Mouse (Mus musculus) midbrain, embryonic 13.5 days (tissue): ENCODE data around the gene Ptprh. TPM values are rescaled to one million over a fixed set of nuclear protein-coding genes. Genes with fewer than 3 reads are reported as not detected.
"Not testable (repeated sequence)": the region's sequence is repeated elsewhere in the genome, so short reads cannot be mapped to it uniquely, and the experiment has no call there.

Experiments
- ATAC-seq: fragments of 200-750 bp; cut with Nextera tagmentation; 2 replicates; pipeline ENCODE4 v1.8.0; 2017; ENCODE audit warnings: mild to moderate bottlenecking, moderate TSS enrichment, moderate library complexity
- H3K27ac ChIP-seq: fragments of 300-500 bp; sonication (generic); 2 replicates; pipeline ENCODE4 v1.5.1; 2015; ENCODE audit warnings: inconsistent platforms, mild to moderate bottlenecking, moderate library complexity
- H3K27me3 ChIP-seq: fragments of 300-500 bp; sonication (generic); 2 replicates; pipeline ENCODE4 v1.6.1; 2015; ENCODE audit warnings: mild to moderate bottlenecking, inconsistent platforms
- H3K36me3 ChIP-seq: fragments of 300-500 bp; sonication (generic); 2 replicates; pipeline ENCODE4 v1.6.1; 2015; ENCODE audit warnings: mild to moderate bottlenecking, inconsistent platforms
- H3K4me1 ChIP-seq: fragments of 300-500 bp; sonication (generic); replicated peaks from 2 replicates; pipeline ENCODE4 v1.6.1; 2015; ENCODE audit warnings: inconsistent platforms
- H3K4me2 ChIP-seq: fragments of 300-500 bp; sonication (generic); replicated peaks from 2 replicates; pipeline ENCODE4 v1.6.1; 2015; ENCODE audit warnings: moderate library complexity, mild to moderate bottlenecking, inconsistent platforms
- H3K4me3 ChIP-seq: fragments of 300-500 bp; sonication (generic); replicated peaks from 2 replicates; pipeline ENCODE4 v1.5.1; 2015; ENCODE audit warnings: mild to moderate bottlenecking, inconsistent platforms
- H3K9ac ChIP-seq: fragments of 300-500 bp; sonication (generic); replicated peaks from 2 replicates; pipeline ENCODE4 v1.6.1; 2015; ENCODE audit warnings: mild to moderate bottlenecking, inconsistent platforms
- H3K9me3 ChIP-seq: fragments of 300-500 bp; sonication (generic); 2 replicates; pipeline ENCODE4 v1.6.1; 2016; ENCODE audit warnings: mild to moderate bottlenecking, inconsistent platforms
- WGBS: fragments of 180-500 bp; shearing (Covaris S2); methylation state at CpG from one replicate; pipeline ENCODE4 v1.1.7; 2015; 5-methylcytosine and 5-hydroxymethylcytosine counted together
- polyA plus RNA-seq: library from polyadenylated mRNA; unstranded; fragments of >200 nt; fragmentation: Nextera tagmentation; extraction: Ambion mirVana; gene quantifications from 2 replicates; pipeline ENCODE4 v1.2.1, GENCODE M21; 2015

The Ptprh gene
- polyA plus RNA-seq, 1 experiment from 2014 or later, result 0.35 TPM

DNA sequence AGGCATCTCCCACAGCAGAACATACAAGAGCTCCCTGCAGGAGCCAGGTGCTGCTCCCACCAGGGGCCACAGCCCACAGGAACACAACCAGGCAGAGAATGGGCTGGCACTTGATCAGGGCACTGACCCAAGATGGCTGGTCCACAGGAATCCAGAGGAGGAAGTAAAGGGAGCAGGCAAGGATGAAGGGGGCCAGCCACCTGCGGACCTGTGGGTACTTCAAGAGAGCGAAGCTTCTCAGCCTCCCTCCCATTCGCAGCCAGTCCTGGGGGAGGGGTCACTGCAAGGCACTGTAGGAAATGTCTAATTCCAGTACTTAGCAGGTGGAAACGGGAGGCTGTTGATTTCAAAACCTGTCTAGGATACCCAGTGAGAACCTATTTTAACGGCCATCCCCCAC lies 25.7 kb upstream of the Ptprh start:
- WGBS, result 88% methylated on average over 5 of the region's 5 CpGs
- ATAC-seq, result no peak
- H3K27me3 ChIP-seq, result no peaks in the 10 kb centered on the region
- no peaks in the 10 kb centered on the region for H3K9me3 ChIP-seq
- H3K4me3 ChIP-seq, result no peak overlapping the region
- H3K27ac ChIP-seq, result no peak overlapping the region
- H3K9ac ChIP-seq, result no peak overlapping the region
- H3K36me3 ChIP-seq, result peaks cover 61% of the 10 kb centered on the region
- no peak overlapping the region for H3K4me2 ChIP-seq
- H3K4me1 ChIP-seq, result no peaks in the 10 kb centered on the region

DNA sequence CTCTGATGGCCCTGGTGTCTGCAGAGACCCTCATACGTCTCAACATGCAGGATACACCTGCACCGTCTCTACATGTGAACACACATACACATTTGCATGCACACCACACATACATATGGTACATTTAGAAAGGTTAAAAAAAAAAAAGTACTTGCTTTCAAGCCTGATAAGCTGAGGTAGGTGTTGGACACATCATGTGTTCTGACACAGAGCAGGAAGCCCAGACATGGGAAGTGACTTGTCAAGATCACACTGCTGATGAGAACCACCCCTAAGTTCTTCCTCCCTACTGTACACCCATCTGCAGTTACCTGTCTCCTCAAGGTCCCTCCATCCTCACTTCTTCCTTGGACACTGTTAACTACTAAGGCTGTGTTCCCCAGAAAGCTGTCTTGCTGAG lies 22.1 kb upstream of the Ptprh start:
- H3K27ac ChIP-seq, result no peak overlapping the region
- no peaks in the 10 kb centered on the region for H3K27me3 ChIP-seq
- H3K4me3 ChIP-seq, result no peak overlapping the region
- peaks cover 28% of the 10 kb centered on the region for H3K36me3 ChIP-seq
- H3K4me2 ChIP-seq, result no peak overlapping the region
- 0 out of 2 replicates have a peak, but pooled peaks cover 2% of the 10 kb centered on the region for H3K4me1 ChIP-seq
- WGBS, result 91% methylated on average over 2 of the region's 2 CpGs
- no peak for ATAC-seq
- H3K9me3 ChIP-seq, result no peaks in the 10 kb centered on the region
- no peak overlapping the region for H3K9ac ChIP-seq

DNA sequence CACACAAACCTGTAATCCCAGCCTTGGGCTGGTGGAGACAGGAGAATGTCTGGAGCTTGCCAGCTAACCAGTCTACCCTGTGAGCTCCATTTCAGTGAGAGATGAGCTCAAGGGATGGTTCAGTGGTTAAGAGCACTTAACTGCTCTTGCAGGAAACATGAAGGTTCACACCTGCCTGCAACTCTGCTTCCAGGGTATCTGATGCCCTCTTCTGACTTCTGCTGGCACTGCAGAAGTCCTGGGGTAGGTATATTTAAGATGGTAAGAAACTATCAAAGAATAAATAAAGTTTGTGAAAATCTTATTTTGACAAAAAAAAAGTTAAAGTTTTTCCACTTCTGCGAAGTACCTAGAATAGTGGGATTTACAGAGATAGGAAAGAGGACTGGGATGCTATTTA lies 20.5 kb upstream of the Ptprh start:
- Histone ChIP-seq H3K4me2 (no peak overlapping the region), H3K9me3 (no peaks in the 10 kb centered on the region), H3K4me1 (0 out of 2 replicates have a peak, but pooled peaks cover 2% of the 10 kb centered on the region), H3K36me3 (peaks cover 15% of the 10 kb centered on the region), H3K9ac (no peak overlapping the region), H3K27ac (no peak overlapping the region), H3K4me3 (no peak overlapping the region), H3K27me3 (no peaks in the 10 kb centered on the region)
- WGBS, result 53% methylated on average over 1 of the region's 1 CpGs
- ATAC-seq, result peak; percentile 28; the same call in 1 of the 2 replicates

DNA sequence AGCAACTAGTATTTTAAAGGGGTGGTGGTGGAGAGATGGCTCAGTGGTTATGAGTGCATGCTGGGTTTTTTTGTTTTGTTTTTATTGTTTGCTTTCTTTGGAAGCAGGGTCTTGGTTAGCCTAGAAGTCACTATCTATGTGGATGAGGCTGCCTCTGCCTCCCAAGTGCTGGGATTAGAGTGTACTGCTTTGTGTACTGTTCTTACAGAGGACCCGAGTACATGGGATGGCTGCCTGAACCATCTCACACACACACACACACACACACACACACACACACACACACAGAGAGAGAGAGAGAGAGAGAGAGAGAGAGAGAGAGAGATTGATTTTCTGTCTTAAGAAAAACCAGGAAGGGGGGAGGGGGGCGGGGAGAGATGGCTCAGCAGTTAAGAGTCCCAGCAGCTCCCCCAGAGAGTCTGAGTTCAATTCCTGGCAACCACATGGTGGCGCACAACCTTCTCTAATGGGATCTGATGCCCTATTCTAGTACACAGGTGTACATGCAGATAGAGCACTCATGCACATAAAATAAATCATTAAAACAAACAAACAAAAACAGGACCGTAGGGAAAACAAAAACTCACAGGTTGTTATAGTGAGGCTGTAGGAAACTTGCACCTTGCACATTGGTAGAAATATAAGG lies 19.8 kb upstream of the Ptprh start:
- Histone ChIP-seq H3K4me3 (no peak overlapping the region), H3K4me2 (no peak overlapping the region), H3K9me3 (no peaks in the 10 kb centered on the region), H3K9ac (no peak overlapping the region), H3K36me3 (peaks cover 9% of the 10 kb centered on the region), H3K27ac (no peak overlapping the region), H3K27me3 (no peaks in the 10 kb centered on the region), H3K4me1 (0 out of 2 replicates have a peak, but pooled peaks cover 2% of the 10 kb centered on the region)
- WGBS, result 30% methylated on average over 4 of the region's 4 CpGs
- peak; percentile 68 for ATAC-seq

DNA sequence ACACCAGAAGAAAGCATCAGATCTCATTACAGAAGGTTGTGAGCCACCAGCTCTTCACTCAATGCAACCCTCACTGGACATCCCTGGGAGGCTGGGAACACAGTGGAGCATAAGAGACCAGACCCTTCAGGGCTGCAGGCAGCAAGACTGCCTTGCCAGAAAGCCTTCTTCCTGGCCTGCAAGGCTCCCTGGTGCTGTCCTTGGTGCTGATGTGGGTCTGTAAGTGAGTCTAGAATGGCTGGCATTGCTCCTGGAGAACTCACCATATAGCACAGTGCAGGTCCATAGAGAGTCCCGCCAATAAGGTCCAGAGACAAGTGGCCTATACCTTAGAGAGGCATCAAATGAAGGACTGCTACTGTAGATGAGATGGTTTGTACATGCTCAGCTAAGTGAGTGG lies 16.1 kb upstream of the Ptprh start:
- Histone ChIP-seq H3K4me1 (0 out of 2 replicates have a peak, but pooled peaks cover 2% of the 10 kb centered on the region), H3K9me3 (no peaks in the 10 kb centered on the region), H3K9ac (no peak overlapping the region), H3K4me2 (no peak overlapping the region), H3K27me3 (no peaks in the 10 kb centered on the region), H3K36me3 (no peaks in the 10 kb centered on the region), H3K27ac (no peak overlapping the region), H3K4me3 (no peak overlapping the region)
- WGBS, result 25% methylated on average over 1 of the region's 1 CpGs
- ATAC-seq, result no peak

DNA sequence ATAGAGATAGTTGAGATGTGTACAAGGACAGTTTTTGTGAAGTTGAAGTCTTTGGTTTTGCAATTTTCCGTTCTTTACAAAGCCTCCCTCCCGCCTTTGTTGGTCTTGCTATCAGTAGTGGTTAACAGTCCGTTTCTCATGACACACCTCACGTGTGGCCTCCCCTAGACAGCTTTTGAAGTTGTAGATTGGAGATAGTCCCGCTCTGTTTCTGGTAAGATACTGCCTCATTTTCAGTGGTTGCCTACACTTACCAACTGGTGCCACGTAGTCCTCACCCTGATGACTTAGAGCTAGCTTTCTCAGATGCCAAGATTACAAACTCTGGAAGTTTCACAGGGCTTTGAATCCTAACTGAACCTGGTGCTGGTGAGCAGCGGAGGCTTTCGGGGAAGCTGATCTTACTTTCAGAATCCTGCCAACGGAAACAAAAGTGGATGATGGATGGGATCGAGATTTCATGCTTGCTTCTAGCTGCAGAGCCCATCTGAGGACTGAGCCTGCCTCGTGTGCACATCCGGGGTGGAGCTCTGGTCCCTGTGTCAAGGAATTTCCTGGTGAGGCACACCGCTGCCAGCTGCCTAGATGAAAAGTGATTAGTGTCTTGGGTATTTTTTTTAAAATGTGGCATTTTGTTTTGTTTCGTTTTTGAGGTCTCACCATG lies 10.0 kb upstream of the Ptprh start:
- no peaks in the 10 kb centered on the region for H3K4me1 ChIP-seq
- no peak overlapping the region for H3K9ac ChIP-seq
- no peaks in the 10 kb centered on the region for H3K9me3 ChIP-seq
- no peak overlapping the region for H3K4me2 ChIP-seq
- no peak for ATAC-seq
- H3K4me3 ChIP-seq, result no peak overlapping the region
- WGBS, result 84% methylated on average over 14 of the region's 14 CpGs
- no peaks in the 10 kb centered on the region for H3K27me3 ChIP-seq
- no peaks in the 10 kb centered on the region for H3K36me3 ChIP-seq
- no peak overlapping the region for H3K27ac ChIP-seq

DNA sequence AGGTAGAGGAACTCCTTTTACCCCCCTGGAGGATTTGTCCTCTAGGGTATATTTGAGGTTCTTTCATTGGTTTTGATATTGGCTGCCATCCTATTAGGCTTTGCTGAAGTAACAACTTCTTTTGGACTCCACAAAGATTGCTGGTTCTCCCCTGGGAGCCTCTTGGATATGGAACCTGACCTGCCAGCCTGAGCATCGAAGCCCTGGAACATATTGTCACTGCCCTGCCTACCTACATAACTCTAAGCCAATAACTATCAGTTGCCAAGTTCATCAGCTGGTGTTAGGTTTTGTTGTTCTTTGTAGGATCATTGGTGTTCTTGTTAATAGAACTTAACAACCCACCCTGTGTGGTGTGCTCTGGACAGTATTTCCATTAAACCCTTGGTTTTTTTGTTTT lies 9.1 kb upstream of the Ptprh start:
- Histone ChIP-seq H3K27ac (no peak overlapping the region), H3K9me3 (no peaks in the 10 kb centered on the region), H3K9ac (no peak overlapping the region), H3K4me1 (no peaks in the 10 kb centered on the region), H3K36me3 (no peaks in the 10 kb centered on the region), H3K27me3 (no peaks in the 10 kb centered on the region), H3K4me2 (no peak overlapping the region), H3K4me3 (no peak overlapping the region)
- no peak for ATAC-seq
- WGBS, result 78% methylated on average over 1 of the region's 1 CpGs

DNA sequence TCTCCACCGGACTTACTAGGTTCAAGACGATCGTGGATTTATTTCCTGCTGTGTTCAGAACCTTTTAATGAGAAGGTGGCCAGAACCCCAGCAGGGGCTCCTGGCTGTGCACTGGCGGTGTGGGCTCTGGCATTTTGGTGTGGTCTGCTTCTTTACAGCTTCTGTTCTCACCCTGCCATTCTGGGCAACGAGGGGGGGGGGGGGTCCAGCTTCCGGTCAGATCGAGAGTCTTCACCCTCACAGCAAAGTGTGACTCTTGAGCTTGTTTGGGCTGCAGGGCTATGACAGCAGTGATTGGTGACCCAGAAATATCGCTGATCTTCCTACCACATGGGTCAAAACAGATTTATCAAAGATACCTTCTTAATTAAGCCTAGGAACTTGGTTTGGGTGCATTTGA lies 8.5 kb upstream of the Ptprh start:
- no peaks in the 10 kb centered on the region for H3K36me3 ChIP-seq
- H3K27ac ChIP-seq, result no peak overlapping the region
- no peak overlapping the region for H3K4me2 ChIP-seq
- H3K4me3 ChIP-seq, result no peak overlapping the region
- 63% methylated on average over 8 of the region's 8 CpGs for WGBS
- no peak overlapping the region for H3K9ac ChIP-seq
- no peaks in the 10 kb centered on the region for H3K9me3 ChIP-seq
- no peaks in the 10 kb centered on the region for H3K27me3 ChIP-seq
- no peaks in the 10 kb centered on the region for H3K4me1 ChIP-seq
- no peak for ATAC-seq

DNA sequence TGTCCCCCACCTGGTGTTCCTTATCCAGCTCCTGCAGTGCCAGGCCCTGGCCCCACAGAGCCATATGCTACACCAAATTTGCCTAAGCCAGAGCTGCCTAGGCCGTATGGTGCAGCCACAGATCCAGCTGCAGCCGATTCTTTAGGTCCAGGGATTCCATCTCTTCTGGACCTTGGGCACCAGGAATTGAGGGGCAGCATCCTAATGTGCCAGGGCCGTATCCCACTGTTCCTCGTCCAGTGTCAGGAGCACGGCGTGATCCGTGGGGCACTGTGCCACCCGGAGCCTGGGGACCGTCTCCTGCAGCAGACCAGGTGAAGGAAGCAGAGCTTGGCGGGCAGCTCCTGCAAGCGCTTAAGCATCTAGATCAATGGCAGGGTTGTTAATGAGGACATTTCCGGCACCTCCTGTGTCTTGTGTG lies 8.1 kb upstream of the Ptprh start:
- Histone ChIP-seq H3K4me3 (no peak overlapping the region), H3K36me3 (no peaks in the 10 kb centered on the region), H3K4me2 (no peak overlapping the region), H3K27me3 (no peaks in the 10 kb centered on the region), H3K9ac (no peak overlapping the region), H3K27ac (no peak overlapping the region), H3K9me3 (no peaks in the 10 kb centered on the region), H3K4me1 (no peaks in the 10 kb centered on the region)
- WGBS, result 86% methylated on average over 12 of the region's 12 CpGs
- ATAC-seq, result no peak

DNA sequence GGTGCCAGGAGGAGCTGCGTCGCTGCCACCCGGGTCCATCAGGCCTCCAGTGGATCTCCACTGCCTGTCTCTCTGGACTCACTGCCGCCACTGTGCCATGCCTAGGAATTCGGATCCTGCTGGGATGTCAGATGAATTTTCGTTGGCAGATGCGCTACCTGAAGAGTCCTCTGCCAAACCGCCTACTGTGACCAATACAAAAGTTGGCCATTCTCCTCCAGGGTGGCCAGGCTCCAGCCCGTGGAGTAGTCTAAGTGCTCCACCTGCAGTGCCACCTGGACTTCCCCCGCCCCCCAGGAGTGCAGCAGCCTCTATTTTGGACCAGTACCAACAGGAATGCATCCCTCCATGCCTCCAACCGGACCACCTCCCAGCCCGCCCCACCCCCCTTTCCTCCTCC lies 7.7 kb upstream of the Ptprh start:
- no peaks in the 10 kb centered on the region for H3K27me3 ChIP-seq
- H3K4me1 ChIP-seq, result no peaks in the 10 kb centered on the region
- H3K27ac ChIP-seq, result no peak overlapping the region
- H3K4me2 ChIP-seq, result no peak overlapping the region
- no peak overlapping the region for H3K9ac ChIP-seq
- H3K9me3 ChIP-seq, result no peaks in the 10 kb centered on the region
- ATAC-seq, result no peak
- H3K4me3 ChIP-seq, result no peak overlapping the region
- 82% methylated on average over 12 of the region's 12 CpGs for WGBS
- H3K36me3 ChIP-seq, result no peaks in the 10 kb centered on the region

DNA sequence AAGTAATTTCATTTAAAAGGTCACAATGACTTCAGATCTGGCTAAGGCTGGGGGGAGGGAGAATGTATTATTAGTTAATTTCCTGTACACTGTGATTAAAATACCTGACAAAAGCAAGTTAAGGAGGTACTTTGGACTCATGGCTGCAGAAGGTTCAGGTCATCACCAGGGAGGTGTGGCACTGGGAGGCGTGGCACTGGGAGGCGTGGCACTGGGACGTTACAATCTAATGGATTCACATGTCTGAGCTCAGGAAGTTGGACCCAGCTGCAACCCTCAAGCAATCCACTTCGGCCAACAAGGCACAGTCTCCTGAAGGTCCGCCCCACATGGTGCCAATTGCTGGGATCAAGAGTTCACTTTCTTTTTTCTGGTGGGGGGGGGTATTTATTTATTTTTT lies 4.2 kb upstream of the Ptprh start:
- Histone ChIP-seq H3K9me3 (no peaks in the 10 kb centered on the region), H3K36me3 (no peaks in the 10 kb centered on the region), H3K4me3 (no peak overlapping the region), H3K9ac (no peak overlapping the region), H3K4me2 (no peak overlapping the region), H3K27ac (no peak overlapping the region), H3K4me1 (no peaks in the 10 kb centered on the region), H3K27me3 (no peaks in the 10 kb centered on the region)
- no peak for ATAC-seq
- WGBS, result 68% methylated on average over 5 of the region's 5 CpGs

DNA sequence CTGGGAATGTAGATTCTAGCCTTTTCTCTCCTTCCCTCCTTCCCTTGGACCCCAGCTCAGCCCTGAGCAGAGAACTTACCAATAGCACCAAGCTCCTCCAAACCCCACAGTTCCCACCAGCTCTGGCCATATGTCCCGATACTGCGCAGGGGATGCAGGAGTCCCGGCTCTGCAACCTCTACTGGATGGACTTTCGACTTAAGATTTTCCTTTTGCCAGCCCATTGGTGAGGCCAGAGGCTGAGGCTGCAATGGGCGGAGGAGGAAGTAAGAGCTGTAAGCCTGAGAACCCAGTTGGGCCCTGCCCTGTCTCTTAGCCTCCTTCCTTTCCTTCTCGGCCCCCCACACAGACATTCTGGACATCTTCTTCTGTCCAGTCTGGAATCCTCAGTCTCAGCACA lies 872 bp downstream of the Ptprh start:
- H3K4me2 ChIP-seq, result no peak overlapping the region
- H3K9ac ChIP-seq, result no peak overlapping the region
- no peak overlapping the region for H3K27ac ChIP-seq
- no peaks in the 10 kb centered on the region for H3K36me3 ChIP-seq
- no peak for ATAC-seq
- H3K4me1 ChIP-seq, result no peaks in the 10 kb centered on the region
- 0 out of 2 replicates have a peak, but pooled peaks cover 3% of the 10 kb centered on the region for H3K9me3 ChIP-seq
- H3K4me3 ChIP-seq, result no peak overlapping the region
- WGBS, result 88% methylated on average over 6 of the region's 6 CpGs
- no peaks in the 10 kb centered on the region for H3K27me3 ChIP-seq

DNA sequence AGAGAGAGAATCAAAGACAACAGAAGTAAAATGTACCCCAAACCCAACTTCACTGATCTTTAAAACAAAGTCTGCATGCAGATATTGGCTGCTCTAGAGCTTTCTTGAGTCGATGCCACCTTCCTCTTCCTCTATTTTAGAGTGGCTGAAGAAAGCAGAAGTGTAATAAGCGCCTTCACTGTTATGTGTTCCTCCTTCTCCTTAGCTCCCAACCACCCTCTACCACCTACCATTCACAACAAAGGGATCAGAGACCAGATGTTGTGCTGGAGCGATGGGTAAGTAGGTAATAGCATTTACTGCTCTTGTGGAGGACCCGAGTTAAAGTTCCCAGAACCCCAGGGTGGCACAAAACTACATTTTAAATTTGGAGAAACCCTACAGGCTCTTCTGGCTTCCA lies 6.8 kb downstream of the Ptprh start:
- H3K27me3 ChIP-seq, H3K9me3 ChIP-seq, H3K4me3 ChIP-seq, H3K9ac ChIP-seq, H3K27ac ChIP-seq, H3K4me2 ChIP-seq, ATAC-seq, H3K4me1 ChIP-seq, H3K36me3 ChIP-seq: not testable (repeated sequence)
- 77% methylated on average over 4 of the region's 4 CpGs for WGBS
